Mouse (Mus musculus) lung, adult 2 months (tissue): ENCODE measurements around the gene Wdr31.

Experiments used
- CTCF ChIP-seq: fragments of 200-500 bp; IDR thresholded peaks from 2 replicates; pipeline ENCODE4 v1.5.1; 2011; ENCODE audit warnings: mild to moderate bottlenecking, low read length, control low read depth; ENCODE audit not compliant: insufficient read depth
- POLR2A ChIP-seq: fragments of 200-500 bp; IDR thresholded peaks from 2 replicates; pipeline ENCODE4 v1.6.1; 2011; ENCODE audit warnings: low read depth, mild to moderate bottlenecking, control low read depth, low read length, borderline replicate concordance; ENCODE audit errors: extremely low read depth

GRCm38 (mm10) chr4:62439793-62440192 lies 30.9 kb downstream of the Wdr31 start:
- no peak for TF ChIP-seq POLR2A
- TF ChIP-seq CTCF, result no peak
